Mouse (Mus musculus): Measurements from ENCODE around the gene D17Wsu92e. TPM values are rescaled to one million over a fixed set of nuclear protein-coding genes. Genes with fewer than 3 reads are reported as not detected.

The D17Wsu92e gene
- total RNA-seq, 1 experiment = 68.4 TPM

- Histone ChIP-seq H3K4me1 (ENCODE audit: control insufficient read depth in 2 of 2, insufficient read depth in 2 of 2, low read length in 2 of 2, poor library complexity in 1 of 2) (no peaks in the 10 kb centered on the region), H3K9ac (ENCODE audit: insufficient read depth, low read depth, low read length, poor library complexity, severe bottlenecking) (no peak overlapping the region), H3K36me3 (ENCODE audit: control insufficient read depth, insufficient read depth, low read length, poor library complexity, severe bottlenecking) (peaks cover 26% of the 10 kb centered on the region; the same call in 1 of the 2 replicates), H3K9me3 (ENCODE audit: control insufficient read depth, insufficient read depth, low read depth, low read length) (no peaks in the 10 kb centered on the region), H3K27ac (ENCODE audit: insufficient read depth, low read depth, low read length, poor library complexity, severe bottlenecking) (no peak overlapping the region), H3K4me3 (ENCODE audit: insufficient read depth in 1 of 2, low read depth in 1 of 2, low read length in 2 of 2, poor library complexity in 1 of 2, severe bottlenecking in 1 of 2) (no peak overlapping the region)
- DNase-seq (ENCODE audit: low read depth, low spot score) = peak; percentile 84
- TF ChIP-seq ZC3H11A (IDR thresholded peaks at IDR 0.05; ENCODE audit: borderline replicate concordance, low read depth, low read length) (no peak), ZNF384 (IDR thresholded peaks at IDR 0.05; ENCODE audit: low read depth, low read length) (no peak), CHD2 (IDR thresholded peaks at IDR 0.05; ENCODE audit: low read depth, low read length) (no peak), HCFC1 (IDR thresholded peaks at IDR 0.05; ENCODE audit: borderline replicate concordance, insufficient read depth, low read length) (no peak), MAFK (IDR thresholded peaks at IDR 0.05; ENCODE audit: insufficient read depth, low read depth, low read length) (no peak)
- in situ Hi-C loops (cut with MboI; ENCODE audit: low sequenced_read_pairs in 2 of 2, unreplicated experiment in 2 of 2) = no loop called here
Observed at GRCm38 (mm10) chr17:27768817-27769542, 51.5 kb downstream of the D17Wsu92e start.

GRCm38 (mm10) chr17:27767543-27767942 is 52.9 kb downstream of the D17Wsu92e start:
- Histone ChIP-seq H3K9me3 (ENCODE audit: control insufficient read depth, insufficient read depth, low read depth, low read length) (no peaks in the 10 kb centered on the region), H3K36me3 (ENCODE audit: control insufficient read depth, insufficient read depth, low read length, poor library complexity, severe bottlenecking) (peaks cover 30% of the 10 kb centered on the region; the same call in 1 of the 2 replicates), H3K9ac (ENCODE audit: insufficient read depth, low read depth, low read length, poor library complexity, severe bottlenecking) (no peak overlapping the region), H3K4me1 (ENCODE audit: control insufficient read depth in 2 of 2, insufficient read depth in 2 of 2, low read length in 2 of 2, poor library complexity in 1 of 2) (no peaks in the 10 kb centered on the region), H3K4me3 (ENCODE audit: insufficient read depth in 1 of 2, low read depth in 1 of 2, low read length in 2 of 2, poor library complexity in 1 of 2, severe bottlenecking in 1 of 2) (no peak overlapping the region), H3K27ac (ENCODE audit: insufficient read depth, low read depth, low read length, poor library complexity, severe bottlenecking) (no peak overlapping the region)
- in situ Hi-C loops (cut with MboI; ENCODE audit: low sequenced_read_pairs in 2 of 2, unreplicated experiment in 2 of 2) = no loop called here
- TF ChIP-seq ZC3H11A (IDR thresholded peaks at IDR 0.05; ENCODE audit: borderline replicate concordance, low read depth, low read length) = no peak
- no peak for TF ChIP-seq HCFC1 (IDR thresholded peaks at IDR 0.05; ENCODE audit: borderline replicate concordance, insufficient read depth, low read length)
- no peak for TF ChIP-seq MAFK (IDR thresholded peaks at IDR 0.05; ENCODE audit: insufficient read depth, low read depth, low read length)
- TF ChIP-seq CHD2 (IDR thresholded peaks at IDR 0.05; ENCODE audit: low read depth, low read length) = no peak
- no peak for TF ChIP-seq ZNF384 (IDR thresholded peaks at IDR 0.05; ENCODE audit: low read depth, low read length)
- no peak for DNase-seq (ENCODE audit: low read depth, low spot score)

- H3K4me1 ChIP-seq (ENCODE audit: control insufficient read depth in 2 of 2, insufficient read depth in 2 of 2, low read length in 2 of 2, poor library complexity in 1 of 2) = no peaks in the 10 kb centered on the region
- H3K4me3 ChIP-seq (ENCODE audit: insufficient read depth in 1 of 2, low read depth in 1 of 2, low read length in 2 of 2, poor library complexity in 1 of 2, severe bottlenecking in 1 of 2) = no peak overlapping the region
- no peaks in the 10 kb centered on the region for H3K9me3 ChIP-seq (ENCODE audit: control insufficient read depth, insufficient read depth, low read depth, low read length)
- no peak overlapping the region for H3K27ac ChIP-seq (ENCODE audit: insufficient read depth, low read depth, low read length, poor library complexity, severe bottlenecking)
- in situ Hi-C loops (cut with MboI; ENCODE audit: low sequenced_read_pairs in 2 of 2, unreplicated experiment in 2 of 2) = no loop called here
- H3K9ac ChIP-seq (ENCODE audit: insufficient read depth, low read depth, low read length, poor library complexity, severe bottlenecking) = no peak overlapping the region
- DNase-seq (ENCODE audit: low read depth, low spot score) = no peak
- H3K36me3 ChIP-seq (ENCODE audit: control insufficient read depth, insufficient read depth, low read length, poor library complexity, severe bottlenecking) = peaks cover 30% of the 10 kb centered on the region; the same call in 1 of the 2 replicates
- TF ChIP-seq HCFC1 (IDR thresholded peaks at IDR 0.05; ENCODE audit: borderline replicate concordance, insufficient read depth, low read length) = no peak
- TF ChIP-seq MAFK (IDR thresholded peaks at IDR 0.05; ENCODE audit: insufficient read depth, low read depth, low read length) = no peak
- TF ChIP-seq ZC3H11A (IDR thresholded peaks at IDR 0.05; ENCODE audit: borderline replicate concordance, low read depth, low read length) = no peak
- TF ChIP-seq ZNF384 (IDR thresholded peaks at IDR 0.05; ENCODE audit: low read depth, low read length) = no peak
- TF ChIP-seq CHD2 (IDR thresholded peaks at IDR 0.05; ENCODE audit: low read depth, low read length) = no peak
Observed at GRCm38 (mm10) chr17:27767120-27767519, 53.3 kb downstream of the D17Wsu92e start.

- H3K36me3 ChIP-seq (ENCODE audit: control insufficient read depth, insufficient read depth, low read length, poor library complexity, severe bottlenecking) = peaks cover 34% of the 10 kb centered on the region; the same call in 1 of the 2 replicates
- no peak for TF ChIP-seq MAFK (IDR thresholded peaks at IDR 0.05; ENCODE audit: insufficient read depth, low read depth, low read length)
- no peak for TF ChIP-seq ZNF384 (IDR thresholded peaks at IDR 0.05; ENCODE audit: low read depth, low read length)
- TF ChIP-seq CHD2 (IDR thresholded peaks at IDR 0.05; ENCODE audit: low read depth, low read length) = no peak
- TF ChIP-seq HCFC1 (IDR thresholded peaks at IDR 0.05; ENCODE audit: borderline replicate concordance, insufficient read depth, low read length) = no peak
- TF ChIP-seq ZC3H11A (IDR thresholded peaks at IDR 0.05; ENCODE audit: borderline replicate concordance, low read depth, low read length) = no peak
Observed at GRCm38 (mm10) chr17:27765066-27765465, 55.4 kb downstream of the D17Wsu92e start.

More at GRCm38 (mm10) chr17:27765066-27765465, 55.4 kb downstream of the D17Wsu92e start:
- no peak for DNase-seq (ENCODE audit: low read depth, low spot score)
- H3K9ac ChIP-seq (ENCODE audit: insufficient read depth, low read depth, low read length, poor library complexity, severe bottlenecking) = no peak overlapping the region
- no peak overlapping the region for H3K27ac ChIP-seq (ENCODE audit: insufficient read depth, low read depth, low read length, poor library complexity, severe bottlenecking)
- H3K4me3 ChIP-seq (ENCODE audit: insufficient read depth in 1 of 2, low read depth in 1 of 2, low read length in 2 of 2, poor library complexity in 1 of 2, severe bottlenecking in 1 of 2) = no peak overlapping the region
- H3K4me1 ChIP-seq (ENCODE audit: control insufficient read depth in 2 of 2, insufficient read depth in 2 of 2, low read length in 2 of 2, poor library complexity in 1 of 2) = peaks cover 0 to 6% of the 10 kb centered on the region in 2 experiments; a peak in 1 of 4 replicates
- in situ Hi-C loops (cut with MboI; ENCODE audit: low sequenced_read_pairs in 2 of 2, unreplicated experiment in 2 of 2) = no loop called here
- H3K9me3 ChIP-seq (ENCODE audit: control insufficient read depth, insufficient read depth, low read depth, low read length) = no peaks in the 10 kb centered on the region

Data from ES-E14 (cell line).